Mouse (Mus musculus): Measurements from ENCODE around the gene Pde4d.

DNA sequence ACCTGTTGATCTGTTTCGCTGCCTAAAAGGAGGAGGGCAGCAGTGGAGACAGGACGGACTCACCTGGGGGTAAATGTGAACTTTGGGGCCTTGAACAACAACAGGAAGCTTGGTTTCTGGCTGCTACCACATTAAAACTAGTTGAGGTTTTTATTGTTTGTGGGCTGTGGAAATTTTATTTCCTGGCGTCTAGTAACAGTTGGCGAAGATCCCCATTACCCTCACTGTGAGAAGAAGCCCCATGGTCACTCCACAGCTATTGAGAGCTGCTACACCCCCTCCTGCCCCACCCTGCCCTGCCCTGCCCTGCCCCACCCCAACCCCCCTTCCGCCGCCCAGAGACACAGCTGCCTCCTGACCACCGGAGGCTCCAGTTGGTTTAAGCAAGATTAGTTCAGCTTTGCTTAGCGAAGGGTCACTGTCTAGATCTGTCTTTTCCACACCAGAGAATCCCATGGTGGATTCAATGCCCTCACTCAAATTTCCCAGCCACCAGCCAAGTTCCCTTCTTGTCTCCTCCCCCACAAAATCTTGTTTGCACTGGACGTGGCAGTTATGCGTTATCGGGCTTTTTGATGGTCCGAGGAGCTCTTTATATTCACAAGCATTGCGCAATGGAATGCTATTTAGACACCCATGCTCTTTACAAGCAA is 780.7 kb downstream of the Pde4d start:
- TF ChIP-seq CTCF (IDR thresholded peaks at IDR 0.05; ENCODE audit: borderline replicate concordance, insufficient read depth, low read depth, low read length) (no peak), POLR2A (IDR thresholded peaks at IDR 0.05; ENCODE audit: borderline replicate concordance, insufficient read depth, low read length) (no peak)
